Mouse (Mus musculus) liver, postnatal 0 days (tissue): ENCODE measurements around the gene Grik2.

ENCODE experiments used
- CTCF ChIP-seq: sonication (generic); IDR thresholded peaks from 2 replicates; pipeline ENCODE4 v1.5.1; 2016; ENCODE audit warnings: antibody characterized with exemption, low read depth
- EP300 ChIP-seq: IDR thresholded peaks from 2 replicates; pipeline ENCODE4 v1.6.1; 2016; ENCODE audit warnings: antibody characterized with exemption, low read depth, mild to moderate bottlenecking

GRCm38 (mm10) chr10:49597652-49598051, 190.9 kb downstream of the Grik2 start:
- no peak for TF ChIP-seq CTCF
- TF ChIP-seq EP300 = no peak
